Comparison of ENCODE assay signal across 11 mouse cellular contexts in the genomic region with DNA sequence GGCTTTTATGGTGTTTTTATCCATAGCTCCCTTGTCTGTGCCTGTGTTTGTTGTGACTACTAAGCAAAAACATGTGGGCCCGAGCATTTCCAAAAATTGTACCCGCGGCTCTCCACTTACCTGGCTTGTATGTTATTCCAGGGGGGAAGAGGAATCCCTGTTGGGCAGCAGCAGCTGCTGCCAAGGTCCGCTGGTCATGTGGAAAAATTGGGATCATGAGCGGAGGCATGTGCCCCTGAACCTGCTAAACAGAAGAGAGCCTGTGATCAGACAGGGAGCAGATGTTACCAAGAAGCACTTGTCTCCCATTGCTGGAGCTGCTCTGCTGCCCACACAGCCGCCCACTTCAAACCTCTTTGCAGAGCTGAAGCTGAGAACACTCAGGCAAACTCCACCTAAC.
DNase-seq lines count a peak whose midpoint lies in the region; ATAC-seq lines count a peak whose summit lies in the region.
"Had no signal": no experiment of that assay in that cellular context is flagged by ENCODE, and none has a peak within 500 bp of the region (broad histone marks: within the 10 kb centered on the region; RNA-seq: fewer than 3 reads in every experiment).

No protein-coding gene starts in this region.

- no peak overlapping the region for H3K9ac ChIP-seq in forebrain, embryonic 16.5 days (replicated peaks; ENCODE audit: low read depth, low read length)
- H3K9ac ChIP-seq: embryonic facial prominence, embryonic 15.5 days; heart, embryonic 15.5 days; liver, embryonic 13.5 days had no signal

- H3K27ac ChIP-seq in forebrain, embryonic 10.5 days = peak overlapping the region; percentile 59
- no peak overlapping the region for H3K27ac ChIP-seq in forebrain, embryonic 16.5 days (ENCODE audit: low read length)
- H3K27ac ChIP-seq: embryonic facial prominence, embryonic 15.5 days; heart, embryonic 15.5 days; liver, embryonic 13.5 days had no signal

- intact Hi-C loops in left cerebral cortex, postnatal 14 days (cut with DNase I) = no loop called here

- DNase-seq in forebrain, embryonic 10.5 days (ENCODE audit: extremely low spot score, low spot score) = peak; percentile 17
- peak; percentile 37 for DNase-seq in Muller cell, postnatal 12 days (ENCODE audit: inconsistent ontology term)
- peak; percentile 31 for DNase-seq in kidney, adult 18-20 months
- peak; percentile 19 to 23 for DNase-seq in left cerebral cortex, postnatal 14 days (ENCODE audit: low spot score in 2 of 2)
- no peak for DNase-seq in urinary bladder, postnatal 36 days (ENCODE audit: low spot score in 2 of 2)
- DNase-seq in urinary bladder, postnatal 4 days (ENCODE audit: low spot score in 2 of 2) = no peak
- no peak for DNase-seq in adrenal gland, adult 8-10 months
- DNase-seq: liver, embryonic 13.5 days had no signal

- H3K4me1 ChIP-seq in forebrain, embryonic 10.5 days = peaks cover 34% of the 10 kb centered on the region
- no peaks in the 10 kb centered on the region for H3K4me1 ChIP-seq in forebrain, embryonic 16.5 days (replicated peaks; ENCODE audit: control insufficient read depth, insufficient read depth, low read length)
- H3K4me1 ChIP-seq: heart, embryonic 15.5 days; liver, embryonic 13.5 days had no signal

- no peaks in the 10 kb centered on the region for H3K9me3 ChIP-seq in forebrain, embryonic 10.5 days
- no peaks in the 10 kb centered on the region for H3K9me3 ChIP-seq in forebrain, embryonic 16.5 days (ENCODE audit: control insufficient read depth, low read length)
- H3K9me3 ChIP-seq: embryonic facial prominence, embryonic 15.5 days; heart, embryonic 15.5 days; liver, embryonic 13.5 days had no signal

- H3K4me3 ChIP-seq in forebrain, embryonic 10.5 days = no peak overlapping the region
- no peak overlapping the region for H3K4me3 ChIP-seq in forebrain, embryonic 16.5 days (replicated peaks; ENCODE audit: low read length)
- H3K4me3 ChIP-seq: embryonic facial prominence, embryonic 15.5 days; heart, embryonic 15.5 days; liver, embryonic 13.5 days had no signal

- H3K27me3 ChIP-seq in forebrain, embryonic 10.5 days (ENCODE audit: poor library complexity, severe bottlenecking) = no peaks in the 10 kb centered on the region
- H3K27me3 ChIP-seq in forebrain, embryonic 16.5 days (replicated peaks; ENCODE audit: control insufficient read depth, insufficient read depth, low read length) = no peaks in the 10 kb centered on the region
- H3K27me3 ChIP-seq: embryonic facial prominence, embryonic 15.5 days; heart, embryonic 15.5 days; liver, embryonic 13.5 days had no signal

- WGBS in forebrain, embryonic 10.5 days = 60% methylated on average over 6 of the region's 6 CpGs
- WGBS in forebrain, embryonic 16.5 days = 70% methylated on average over 6 of the region's 6 CpGs

- H3K36me3 ChIP-seq in forebrain, embryonic 10.5 days (replicated peaks) = 0 out of 2 replicates have a peak, but pooled peaks cover 3% of the 10 kb centered on the region
- H3K36me3 ChIP-seq in forebrain, embryonic 16.5 days (ENCODE audit: control insufficient read depth, insufficient read depth) = no peaks in the 10 kb centered on the region
- H3K36me3 ChIP-seq: embryonic facial prominence, embryonic 15.5 days; heart, embryonic 15.5 days had no signal

- ATAC-seq in forebrain, embryonic 16.5 days = no peak

- H3K4me2 ChIP-seq in forebrain, embryonic 16.5 days (ENCODE audit: low read length) = no peak overlapping the region
- H3K4me2 ChIP-seq: embryonic facial prominence, embryonic 15.5 days; heart, embryonic 15.5 days; liver, embryonic 13.5 days had no signal

Comparison
In these comparisons a context has a peak if more than half of its experiments do, and no peak if none do; other contexts are left out.
1. DNase-seq: peak in forebrain, embryonic 10.5 days (single experiment), Muller cell, postnatal 12 days (single experiment), kidney, adult 18-20 months (single experiment) and left cerebral cortex, postnatal 14 days (2 of 2); none in urinary bladder, postnatal 36 days (0 of 2), urinary bladder, postnatal 4 days (0 of 2) and adrenal gland, adult 8-10 months (single experiment).